Mouse (Mus musculus) CH12.LX (cell line): ENCODE data around the gene Ano10. TPM values are rescaled to one million over a fixed set of nuclear protein-coding genes. Genes with fewer than 3 reads are reported as not detected.

Experiments used
- DNase-seq: peaks from one replicate; pipeline ENCODE4 v3.0.0-alpha.2; 2013; ENCODE audit errors: extremely low read depth
- H3K27ac ChIP-seq: 2 replicates; pipeline ENCODE4 v1.5.1; 2012; ENCODE audit warnings: low read depth, mild to moderate bottlenecking, control low read depth, moderate library complexity; ENCODE audit not compliant: insufficient read depth
- H3K27me3 ChIP-seq: replicated peaks from 2 replicates; pipeline ENCODE3; 2012; ENCODE audit warnings: inconsistent platforms
- H3K36me3 ChIP-seq, 2 experiments: replicated peaks in 1 of 2; 2 replicates each; pipeline versions ENCODE3 to v1.6.1; 2012; ENCODE audit warnings: inconsistent platforms in 1 of 2, low read length in 1 of 2, mild to moderate bottlenecking in 1 of 2, mixed read lengths in 1 of 2, moderate library complexity in 1 of 2; ENCODE audit not compliant: control insufficient read depth in 1 of 2, insufficient read depth in 1 of 2
- H3K4me1 ChIP-seq, 2 experiments: 2 replicates each; pipeline ENCODE4 v1.6.1; 2012; ENCODE audit warnings: inconsistent platforms in 1 of 2, moderate library complexity in 1 of 2; ENCODE audit not compliant: insufficient read depth in 2 of 2, control insufficient read depth in 1 of 2
- H3K4me2 ChIP-seq: 2 replicates; pipeline ENCODE4 v1.6.1; 2012; ENCODE audit warnings: low read depth, mild to moderate bottlenecking, control low read depth; ENCODE audit not compliant: poor library complexity, insufficient read depth, severe bottlenecking
- H3K4me3 ChIP-seq, 3 experiments: fragments of 150-350 bp in 1 of 3; sonication (generic) in 1 of 3; replicated peaks in 1 of 3; 2 replicates each; pipeline versions ENCODE3 to v1.5.1; 2011 to 2012; ENCODE audit warnings: low read depth in 2 of 3, low read length in 2 of 3, mild to moderate bottlenecking in 2 of 3, moderate library complexity in 2 of 3, control low read depth in 1 of 3, improper control_type of control experiment in 1 of 3, inconsistent platforms in 1 of 3, mixed read lengths in 1 of 3; ENCODE audit not compliant: poor library complexity in 1 of 3
- H3K79me2 ChIP-seq: replicated peaks from 2 replicates; pipeline ENCODE4 v1.6.1; 2012; ENCODE audit warnings: mild to moderate bottlenecking, moderate library complexity; ENCODE audit not compliant: control insufficient read depth, poor library complexity, insufficient read depth, severe bottlenecking; ENCODE audit errors: extremely low read depth
- H3K9ac ChIP-seq: 2 replicates; pipeline ENCODE4 v1.6.1; 2012; ENCODE audit warnings: low read depth, mild to moderate bottlenecking, control low read depth, moderate library complexity; ENCODE audit not compliant: insufficient read depth
- H3K9me3 ChIP-seq: replicated peaks from 2 replicates; pipeline ENCODE3; 2012; ENCODE audit warnings: low read length, inconsistent platforms, mixed read lengths
- BHLHE40 ChIP-seq: IDR thresholded peaks from 2 replicates; pipeline ENCODE4 v1.6.1; 2011; ENCODE audit warnings: mild to moderate bottlenecking, low read depth, low read length, improper control_type of control experiment
- CHD1 ChIP-seq: IDR thresholded peaks from 2 replicates; pipeline ENCODE4 v1.6.1; 2012; ENCODE audit warnings: low read depth, low read length, improper control_type of control experiment, inconsistent platforms
- ETS1 ChIP-seq: conservative IDR thresholded peaks from 2 replicates; pipeline ENCODE4 v1.6.1; 2012; ENCODE audit warnings: low read depth, mild to moderate bottlenecking, inconsistent platforms, low read length, improper control_type of control experiment, moderate library complexity
- GABPA ChIP-seq: IDR thresholded peaks from 2 replicates; pipeline ENCODE4 v1.6.1; 2012; ENCODE audit warnings: low read depth, low read length, improper control_type of control experiment, inconsistent platforms; ENCODE audit not compliant: insufficient replicate concordance
- HCFC1 ChIP-seq: IDR thresholded peaks from 2 replicates; pipeline ENCODE4 v1.6.1; 2012; ENCODE audit warnings: low read depth, mild to moderate bottlenecking, inconsistent platforms, low read length, improper control_type of control experiment
- JUND ChIP-seq: conservative IDR thresholded peaks from 2 replicates; pipeline ENCODE4 v1.6.1; 2011; ENCODE audit warnings: low read depth, low read length, improper control_type of control experiment
- MAZ ChIP-seq: IDR thresholded peaks from 2 replicates; pipeline ENCODE4 v1.6.1; 2012; ENCODE audit warnings: low read depth, mild to moderate bottlenecking, inconsistent platforms, low read length, improper control_type of control experiment, moderate library complexity
- MXI1 ChIP-seq: IDR thresholded peaks from 2 replicates; pipeline ENCODE4 v1.6.1; 2011; ENCODE audit warnings: mild to moderate bottlenecking, low read depth, low read length, improper control_type of control experiment
- POLR2A ChIP-seq: IDR thresholded peaks from 2 replicates; pipeline ENCODE4 v1.6.1; 2011; ENCODE audit warnings: low read depth, mild to moderate bottlenecking, improper control_type of control experiment, low read length
- POLR2AphosphoS2 ChIP-seq: IDR thresholded peaks from 2 replicates; pipeline ENCODE4 v1.6.1; 2011; ENCODE audit warnings: low read depth, low read length, improper control_type of control experiment
- RAD21 ChIP-seq: IDR thresholded peaks from 2 replicates; pipeline ENCODE4 v1.6.1; 2011; ENCODE audit warnings: low read depth, mild to moderate bottlenecking, low read length, improper control_type of control experiment, moderate library complexity
- TBP ChIP-seq: conservative IDR thresholded peaks from 2 replicates; pipeline ENCODE4 v1.6.1; 2011; ENCODE audit warnings: low read depth, low read length, improper control_type of control experiment
- TCF12 ChIP-seq: IDR thresholded peaks from 2 replicates; pipeline ENCODE4 v1.6.1; 2014; ENCODE audit warnings: low read depth, mild to moderate bottlenecking, inconsistent platforms, low read length, improper control_type of control experiment
- USF1 ChIP-seq: IDR thresholded peaks from 2 replicates; pipeline ENCODE4 v1.6.1; 2014; ENCODE audit warnings: low read depth, mild to moderate bottlenecking, inconsistent platforms, low read length, improper control_type of control experiment
- USF2 ChIP-seq: conservative IDR thresholded peaks from 2 replicates; pipeline ENCODE4 v1.6.1; 2011; ENCODE audit warnings: low read depth, low read length, improper control_type of control experiment
- ZMIZ1 ChIP-seq: IDR thresholded peaks from 2 replicates; pipeline ENCODE4 v1.6.1; 2012; ENCODE audit warnings: low read depth, mild to moderate bottlenecking, inconsistent platforms, low read length, improper control_type of control experiment
- ZNF384 ChIP-seq: IDR thresholded peaks from 2 replicates; pipeline ENCODE4 v1.6.1; 2012; ENCODE audit warnings: low read depth, low read length, improper control_type of control experiment, inconsistent platforms
- dilution Hi-C: fragments of 300-500 bp; cut with MboI; formaldehyde crosslinking; loops from 2 replicates; pipeline ENCODE4 v1.14.3; 2020; ENCODE audit warnings: low sequenced_read_pairs; ENCODE audit not compliant: extremely low pct_unique_long_range_greater_than_20kb, extremely low pct_ligation_motif_present
- in situ Hi-C: fragments of 300-500 bp; cut with MboI; formaldehyde crosslinking; loops from 3 replicates; pipeline ENCODE4 v1.14.3; 2019; ENCODE audit warnings: low sequenced_read_pairs, low pct_ligation_motif_present, low pct_unique_long_range_greater_than_20kb, mixed read lengths
- polyA plus RNA-seq: library from polyadenylated mRNA; unstranded; fragments of >175 nt; gene quantifications from 2 replicates; pipeline ENCODE4 v1.2.1, GENCODE M21; 2012; ENCODE audit warnings: low read depth; ENCODE audit not compliant: insufficient read length
- total RNA-seq, 2 experiments: library from RNA; depleted of rRNA; stranded (reverse); fragments of 300-350 nt in 1 of 2; fragments of >200 nt in 1 of 2; gene quantifications; 2 replicates each; pipeline ENCODE4 v1.2.3; 2012 to 2014

Gene Ano10
- total and polyA plus RNA-seq, 3 experiments, result 9.5 to 23.9 (median 12.2) TPM

- Histone ChIP-seq H3K79me2 (no peaks in the 10 kb centered on the region; the same call in 1 of the 2 replicates), H3K9ac (no peak overlapping the region), H3K27me3 (no peaks in the 10 kb centered on the region), H3K4me2 (no peak overlapping the region), H3K36me3 (peaks cover 6 to 20% of the 10 kb centered on the region in 2 experiments), H3K27ac (no peak overlapping the region), H3K4me1 (no peaks in the 10 kb centered on the region)
- in situ Hi-C loops (no loop called here), dilution Hi-C loops (no loop called here)
- no peak for DNase-seq
- no peak for TF ChIP-seq RAD21
- TF ChIP-seq, all 38 proteins: peak for 0
- Histone ChIP-seq H3K4me3 (no peak overlapping the region), H3K9me3 (peaks cover 6% of the 10 kb centered on the region)
Measured at GRCm38 (mm10) chr9:122144776-122145175, 149.4 kb downstream of the Ano10 start.

GRCm38 (mm10) chr9:122143219-122143618, 151.0 kb downstream of the Ano10 start:
- Histone ChIP-seq H3K4me1 (no peaks in the 10 kb centered on the region), H3K4me3 (no peak overlapping the region), H3K9ac (no peak overlapping the region), H3K79me2 (no peaks in the 10 kb centered on the region), H3K27ac (no peak overlapping the region), H3K27me3 (no peaks in the 10 kb centered on the region), H3K36me3 (peaks cover 8 to 22% of the 10 kb centered on the region in 2 experiments), H3K4me2 (no peak overlapping the region), H3K9me3 (peaks cover 6% of the 10 kb centered on the region)
- DNase-seq, result no peak
- TF ChIP-seq ZNF384 (no peak), POLR2A (no peak), RAD21 (no peak), HCFC1 (no peak), TCF12 (no peak), MAZ (no peak), POLR2AphosphoS2 (no peak), ETS1 (no peak), BHLHE40 (no peak), USF1 (no peak), CHD1 (no peak), GABPA (no peak), ZMIZ1 (no peak), TBP (no peak), JUND (no peak)
- dilution Hi-C loops, result no loop called here
- in situ Hi-C loops, result no loop called here

GRCm38 (mm10) chr9:122139236-122139635, 155.0 kb downstream of the Ano10 start:
- H3K4me2 ChIP-seq, result no peak overlapping the region
- peaks cover 4 to 25% of the 10 kb centered on the region in 2 experiments for H3K36me3 ChIP-seq
- H3K9me3 ChIP-seq, result no peaks in the 10 kb centered on the region
- no peak overlapping the region for H3K9ac ChIP-seq
- no peaks in the 10 kb centered on the region for H3K4me1 ChIP-seq
- no peaks in the 10 kb centered on the region for H3K27me3 ChIP-seq
- no peak overlapping the region for H3K27ac ChIP-seq
- dilution Hi-C loops, result no loop called here
- TF ChIP-seq USF2 (no peak), JUND (no peak), MXI1 (no peak)
- H3K79me2 ChIP-seq, result no peaks in the 10 kb centered on the region
- H3K4me3 ChIP-seq, result no peak overlapping the region
- in situ Hi-C loops, result no loop called here
- no peak for DNase-seq
